Mouse (Mus musculus): ENCODE data around the gene Slx4ip. TPM values are rescaled to one million over a fixed set of nuclear protein-coding genes. Genes with fewer than 3 reads are reported as not detected.

Gene Slx4ip
- total RNA-seq, 2 experiments from 2014 or later: 2.3 to 2.4 TPM

DNA sequence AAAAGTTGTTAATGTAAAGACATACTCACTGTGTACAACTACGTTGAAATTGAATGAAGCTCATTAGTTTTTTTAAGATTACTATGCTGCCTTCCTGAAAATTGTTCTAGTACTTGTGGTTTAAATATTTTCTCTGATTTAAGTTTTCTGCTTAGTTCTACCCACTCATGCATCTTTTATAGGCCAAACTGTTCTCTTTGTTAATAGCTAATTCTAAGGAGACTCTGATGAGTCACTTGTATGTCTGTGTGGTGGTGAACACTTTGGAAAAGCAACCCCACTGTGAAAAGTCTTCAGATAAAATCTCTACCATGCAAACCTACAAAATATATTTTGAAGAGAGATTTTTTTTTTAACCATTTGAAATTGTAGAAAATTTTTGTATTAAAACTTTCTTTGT is 47.2 kb downstream of the Slx4ip start:
- intact Hi-C loops (cut with DNase I): no loop called here
- no peak for DNase-seq

DNA sequence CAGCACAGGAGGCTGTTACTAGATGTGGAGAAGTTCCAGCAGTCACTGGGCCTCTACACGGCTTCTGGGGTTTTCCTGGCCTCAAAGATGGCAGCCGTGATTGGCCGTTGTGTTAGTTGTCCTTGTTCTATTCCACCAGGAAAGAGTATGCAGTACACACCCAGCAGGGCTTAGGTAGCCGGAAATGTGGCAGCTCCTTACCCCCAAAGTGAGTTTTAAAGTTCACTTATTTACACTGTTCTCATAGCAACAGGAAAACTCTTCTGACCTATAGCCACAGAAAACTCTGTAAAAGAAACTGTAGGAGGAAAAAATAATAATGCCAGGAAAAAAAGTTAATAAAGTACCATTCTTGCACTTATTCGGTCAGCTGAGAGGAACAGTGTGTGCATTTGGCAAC is 55.3 kb downstream of the Slx4ip start:
- DNase-seq: no peak
- intact Hi-C loops (cut with DNase I): no loop called here

DNA sequence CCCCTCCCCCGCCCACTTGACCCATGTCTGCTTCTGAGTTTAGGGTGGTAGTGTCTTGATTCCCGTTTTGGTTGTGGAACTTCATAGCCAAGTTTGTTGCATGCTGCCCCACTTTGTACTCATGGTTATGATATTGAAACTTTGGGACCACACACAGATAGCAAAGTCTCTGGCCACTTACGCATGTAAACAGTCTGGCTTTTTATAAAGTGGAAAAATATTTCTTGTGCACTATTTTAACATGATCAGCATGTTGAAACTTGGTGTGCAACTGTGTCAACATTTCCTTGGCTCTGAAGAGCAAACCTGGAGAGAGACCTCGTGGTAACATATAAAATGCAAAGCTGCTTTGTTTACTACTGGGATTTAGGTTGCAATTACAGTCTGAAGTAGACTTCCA is 56.5 kb downstream of the Slx4ip start:
- no peak for DNase-seq
- intact Hi-C loops (cut with DNase I): no loop called here

DNA sequence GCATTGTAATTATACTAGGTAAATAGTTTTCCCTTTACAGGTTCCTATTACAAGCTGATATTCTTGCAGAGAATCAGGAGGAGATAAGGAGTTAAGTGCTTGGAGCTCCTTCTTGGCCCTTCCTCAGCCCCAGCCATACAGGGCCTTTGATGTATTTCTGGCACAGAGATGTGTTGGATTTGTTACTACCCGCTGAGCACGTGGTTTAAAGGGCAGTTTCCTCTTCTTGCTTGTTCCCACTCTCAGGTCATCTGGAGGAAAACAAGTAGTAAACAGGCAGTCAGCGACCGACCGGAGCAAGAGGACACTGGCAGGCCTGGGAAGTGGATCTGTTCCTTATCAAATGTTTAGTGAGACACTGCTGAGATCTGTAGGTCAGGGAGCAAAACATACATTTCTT is 56.9 kb downstream of the Slx4ip start:
- intact Hi-C loops (cut with DNase I): no loop called here
- DNase-seq: peak in 1 of 2 experiments; percentile 7

DNA sequence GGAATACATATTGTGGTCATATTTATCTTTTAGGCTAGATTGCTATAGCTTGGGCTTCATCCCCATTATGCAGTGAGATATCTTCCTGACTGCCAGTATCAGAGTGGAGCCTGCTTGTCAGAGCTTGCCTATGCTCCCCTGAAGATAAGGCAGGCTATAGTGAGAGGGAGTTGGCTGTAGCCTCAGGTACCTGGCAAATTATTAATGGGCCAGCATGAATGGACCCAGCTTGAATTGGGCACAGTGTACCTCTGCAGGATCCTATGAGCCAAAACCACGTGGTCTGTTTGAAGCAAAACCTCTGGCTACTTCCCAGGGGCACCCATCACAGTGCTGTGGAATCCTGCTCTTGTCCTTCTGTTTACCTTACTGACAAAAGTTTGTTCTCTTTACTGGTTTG is 61.2 kb downstream of the Slx4ip start:
- no peak for DNase-seq
- intact Hi-C loops (cut with DNase I): no loop called here

DNA sequence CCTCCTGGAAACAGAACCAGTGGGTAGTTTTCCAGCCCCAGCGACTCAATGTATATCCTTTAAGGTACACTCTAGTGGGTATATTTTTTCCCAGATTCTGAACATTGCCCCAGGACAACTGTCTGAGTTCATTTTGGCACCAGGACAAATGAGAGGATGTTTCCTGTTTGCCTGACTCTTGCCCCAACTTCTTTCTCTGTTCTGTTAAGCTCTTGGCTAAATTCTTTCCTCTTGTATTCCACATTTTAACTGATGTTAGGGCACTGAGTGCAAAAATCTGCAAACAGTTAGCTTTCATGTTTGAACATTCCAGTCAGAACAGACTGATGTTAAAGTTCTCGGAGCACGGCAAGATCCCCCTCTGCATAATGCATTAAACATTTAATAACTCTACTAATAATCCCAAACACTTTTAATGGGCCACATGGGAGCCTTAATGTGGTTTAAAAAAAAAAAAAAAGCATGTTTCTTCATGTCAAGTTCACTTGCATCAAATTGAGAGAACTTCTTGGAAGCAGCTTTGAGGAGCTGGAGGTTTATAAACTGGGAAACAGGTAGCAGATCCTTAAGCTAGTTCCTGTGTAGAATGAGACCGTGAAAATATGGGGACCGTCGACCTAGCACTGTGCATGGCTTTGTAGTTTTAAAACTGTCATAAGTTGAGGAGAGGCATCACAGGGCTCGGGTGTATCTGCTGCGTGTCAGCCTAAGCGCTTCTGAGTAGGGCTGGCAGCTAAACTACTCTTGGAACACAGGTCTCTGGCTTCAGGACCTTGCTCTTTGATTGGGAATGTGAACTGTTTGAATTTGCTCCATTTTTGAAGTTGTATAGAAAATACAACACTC is 64.9 kb downstream of the Slx4ip start:
- intact Hi-C loops (cut with DNase I): no loop called here
- DNase-seq: no peak

DNA sequence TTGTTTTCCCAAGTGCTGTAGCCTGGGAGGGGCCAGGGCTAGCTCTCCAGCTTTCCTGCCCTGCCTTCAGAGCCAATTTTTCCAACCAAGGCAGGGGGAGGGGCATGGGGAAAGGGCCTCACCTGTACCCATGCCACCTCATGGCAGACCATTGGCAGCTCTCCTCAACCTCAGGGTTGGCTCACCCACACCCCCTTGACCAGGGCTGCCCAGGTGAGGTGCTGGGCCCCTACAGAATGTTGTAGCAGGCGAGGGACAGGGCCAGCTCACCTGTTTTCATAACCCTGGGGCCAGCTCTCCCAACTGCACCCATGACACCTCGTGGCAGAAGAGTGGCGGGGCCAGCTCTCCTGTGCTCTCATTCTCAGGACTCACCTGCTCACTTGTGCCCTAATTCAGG is 67.7 kb downstream of the Slx4ip start:
- intact Hi-C loops (cut with DNase I): no loop called here
- DNase-seq: no peak

DNA sequence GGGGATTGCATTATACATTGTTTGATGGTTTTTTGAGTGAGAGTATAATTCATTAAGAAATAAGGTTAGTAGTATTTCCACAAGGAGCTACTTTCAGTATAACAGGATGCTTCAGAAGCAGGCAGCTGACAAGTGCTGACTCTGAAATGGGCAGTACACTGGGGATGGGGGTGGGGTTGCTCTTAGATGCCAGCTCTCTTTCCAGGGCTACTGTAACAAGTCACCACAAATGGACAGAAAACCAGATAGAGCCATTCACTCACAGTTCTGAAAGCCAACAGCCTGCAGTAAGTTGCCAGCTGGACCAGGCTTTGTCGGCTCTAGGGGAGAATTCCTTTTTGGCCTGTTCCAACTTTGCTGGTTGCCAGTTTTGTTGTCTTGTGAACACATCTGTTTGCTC is 84.8 kb downstream of the Slx4ip start:
- intact Hi-C loops (cut with DNase I): no loop called here
- peak in 1 of 2 experiments; percentile 15 for DNase-seq

DNA sequence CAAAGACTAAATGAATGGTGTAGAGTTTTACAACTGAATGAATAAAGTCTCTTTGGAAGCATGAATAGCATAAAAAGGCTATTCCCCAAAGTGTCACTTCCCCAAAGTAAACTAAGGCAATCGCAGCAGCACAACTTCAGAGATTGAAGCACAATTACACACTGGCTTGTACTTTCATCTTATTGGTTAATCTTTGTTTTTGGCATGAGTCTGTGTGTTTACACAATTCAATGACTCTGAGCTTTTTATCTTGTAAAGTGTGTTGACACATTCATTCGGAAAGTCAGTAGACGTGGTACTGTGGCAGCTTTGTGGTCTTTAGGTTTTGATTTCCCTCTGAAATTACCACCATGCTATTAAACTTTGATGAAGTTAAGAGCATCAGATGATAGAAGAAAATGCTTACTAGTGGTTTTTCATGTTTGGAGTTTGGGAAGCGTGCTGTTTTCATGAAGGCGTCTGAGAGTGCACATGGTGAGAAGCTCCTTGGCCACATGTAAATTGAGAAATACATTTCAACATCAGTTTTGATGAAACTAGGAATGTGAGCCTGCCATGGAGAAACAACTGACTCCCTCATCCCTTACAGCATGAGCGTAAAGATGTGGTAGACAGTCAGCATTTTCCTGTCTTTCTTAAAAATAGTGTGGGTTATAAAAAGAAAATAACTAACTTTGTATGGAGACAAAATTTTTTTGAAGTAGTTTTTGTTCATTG is 88.2 kb downstream of the Slx4ip start:
- intact Hi-C loops (cut with DNase I): no loop called here
- no peak for DNase-seq

DNA sequence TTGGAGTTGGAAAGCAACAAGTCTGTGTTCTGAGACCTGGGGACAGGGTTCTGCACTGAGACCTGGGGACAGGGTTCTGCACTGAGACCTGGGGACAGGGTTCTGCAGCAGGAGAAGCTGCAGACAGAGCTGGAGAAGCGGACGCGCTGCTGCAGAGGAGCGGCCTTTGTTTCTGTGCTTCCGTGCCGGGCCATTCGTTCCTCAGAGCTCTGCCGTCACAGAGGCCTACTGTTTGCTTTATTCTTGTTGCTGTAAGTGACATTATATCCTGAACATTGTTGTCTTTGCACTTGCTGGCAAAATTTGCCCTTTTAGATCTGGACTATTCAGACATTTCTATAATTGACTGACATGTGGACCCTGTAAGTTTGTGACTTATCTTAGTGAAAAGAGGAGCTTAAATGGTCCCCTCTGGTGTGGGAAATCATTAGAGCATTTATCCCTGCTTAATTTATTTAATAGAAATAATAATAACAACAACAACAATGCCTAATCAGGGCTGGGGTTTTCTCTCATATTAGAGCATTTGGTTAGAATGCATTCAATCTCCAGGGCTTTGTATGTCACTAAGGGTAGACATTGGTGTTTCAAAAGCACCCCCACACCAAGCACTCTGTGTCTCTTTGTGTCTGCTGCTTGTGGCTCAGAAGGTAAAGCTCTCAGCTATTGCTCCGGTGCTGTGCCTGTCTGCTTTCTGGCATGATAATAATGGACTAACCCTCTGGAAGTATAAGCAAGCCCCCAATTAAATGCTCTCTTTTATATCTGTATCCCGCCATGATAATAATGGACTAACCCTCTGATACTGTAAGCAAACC is 90.3 kb downstream of the Slx4ip start:
- no peak for DNase-seq
- intact Hi-C loops (cut with DNase I): no loop called here

DNA sequence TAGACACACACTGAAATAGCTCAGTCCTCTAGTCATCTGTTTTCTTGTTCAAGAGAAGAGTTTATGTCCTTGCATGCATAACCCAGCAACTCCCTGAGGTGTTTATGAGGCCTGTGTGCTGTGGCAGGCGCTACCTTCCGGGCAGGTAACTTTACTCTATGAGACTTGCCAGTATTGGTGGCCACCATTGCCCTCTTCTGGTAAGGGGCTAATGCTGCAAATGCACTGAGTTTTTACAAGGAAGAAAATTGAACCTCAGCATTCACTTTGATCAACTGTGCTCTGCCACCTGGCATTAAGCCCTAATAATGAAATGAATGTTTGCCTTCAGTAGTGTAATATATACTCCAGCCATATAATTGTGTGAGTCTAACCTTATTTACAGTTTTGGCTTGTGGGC is 92.9 kb downstream of the Slx4ip start:
- intact Hi-C loops (cut with DNase I): no loop called here
- DNase-seq: no peak

DNA sequence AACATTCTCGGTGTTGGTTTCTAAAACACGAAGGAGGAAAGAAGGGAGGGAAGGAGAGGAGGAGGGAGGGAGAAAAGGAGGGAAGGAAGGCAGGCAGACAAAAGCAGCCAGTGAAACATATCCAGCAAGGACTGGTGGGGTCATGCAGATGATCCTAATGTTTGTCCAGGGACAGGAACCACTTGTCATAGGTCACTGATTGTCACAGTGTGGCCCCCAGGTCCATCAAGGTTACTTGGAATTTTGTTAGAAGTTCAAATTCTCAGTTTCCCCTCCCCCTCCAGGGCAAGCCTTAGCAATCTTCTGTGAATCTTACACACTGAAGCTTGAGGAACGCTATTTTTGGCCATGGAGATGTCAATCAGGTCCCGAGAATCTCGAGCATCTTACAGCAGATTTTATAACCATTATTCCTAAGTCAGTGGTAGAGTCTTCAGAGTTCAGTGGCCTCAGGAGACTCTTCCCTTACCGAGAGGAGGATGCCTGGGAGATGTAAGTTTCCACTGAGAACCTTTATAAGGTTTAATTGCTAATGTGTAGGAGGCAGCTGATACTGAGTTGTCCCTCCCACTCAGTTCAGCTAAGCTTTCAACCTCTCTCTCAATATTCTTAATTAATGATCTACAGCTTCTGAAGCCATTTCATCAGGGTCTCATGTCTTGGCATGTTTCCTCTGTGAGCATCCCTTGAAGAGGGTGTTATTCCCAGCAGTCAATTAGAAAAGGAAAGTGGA is 95.1 kb downstream of the Slx4ip start:
- intact Hi-C loops (cut with DNase I): no loop called here
- no peak for DNase-seq

DNA sequence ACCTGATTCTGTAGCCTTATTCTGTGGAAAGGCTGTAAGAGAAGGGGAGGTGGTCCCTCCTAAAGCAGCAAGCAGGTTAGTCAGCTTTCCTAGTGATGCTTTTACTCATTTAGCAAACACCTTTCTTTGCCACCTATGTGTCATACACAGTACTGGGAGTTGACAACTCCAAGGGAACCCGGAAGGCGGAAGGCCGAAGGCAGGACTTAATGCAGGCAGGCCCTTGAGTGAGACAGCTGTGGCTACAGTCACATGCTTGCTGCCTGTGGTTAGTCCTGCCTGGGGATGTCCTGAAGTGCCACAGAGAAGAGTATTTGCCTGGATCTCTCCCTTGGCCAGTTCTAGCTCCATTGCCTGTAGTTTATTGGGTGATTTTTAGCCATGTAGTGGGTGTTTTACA is 102.1 kb downstream of the Slx4ip start:
- intact Hi-C loops (cut with DNase I): loop anchor here (10.0 kb wide), 1 partner anchor 952 kb away; no protein-coding TSS in a partner anchor
- no peak for DNase-seq

DNA sequence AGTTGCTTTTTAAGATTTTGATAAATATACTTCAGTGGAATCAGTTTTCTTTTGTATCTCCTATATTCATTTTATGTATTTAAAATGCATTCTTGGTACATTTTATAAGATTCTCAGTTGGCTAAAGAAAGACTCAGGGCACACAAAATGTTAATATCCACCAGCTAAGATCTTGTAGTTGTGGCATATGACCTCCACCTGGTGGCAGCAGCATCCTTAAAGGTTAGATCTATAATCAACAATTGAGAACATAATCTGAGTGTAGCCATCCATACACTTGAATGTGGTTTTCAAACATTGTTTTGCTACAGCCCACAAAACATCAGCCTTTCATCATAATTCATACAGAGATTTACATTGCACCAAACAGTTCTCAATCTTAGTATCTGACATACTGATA is 106.1 kb downstream of the Slx4ip start:
- intact Hi-C loops (cut with DNase I): loop anchor here (2.0 to 10.0 kb wide), 3 partner anchors 115 to 948 kb away; no protein-coding TSS in a partner anchor
- peak; percentile 17 to 23 for DNase-seq

DNA sequence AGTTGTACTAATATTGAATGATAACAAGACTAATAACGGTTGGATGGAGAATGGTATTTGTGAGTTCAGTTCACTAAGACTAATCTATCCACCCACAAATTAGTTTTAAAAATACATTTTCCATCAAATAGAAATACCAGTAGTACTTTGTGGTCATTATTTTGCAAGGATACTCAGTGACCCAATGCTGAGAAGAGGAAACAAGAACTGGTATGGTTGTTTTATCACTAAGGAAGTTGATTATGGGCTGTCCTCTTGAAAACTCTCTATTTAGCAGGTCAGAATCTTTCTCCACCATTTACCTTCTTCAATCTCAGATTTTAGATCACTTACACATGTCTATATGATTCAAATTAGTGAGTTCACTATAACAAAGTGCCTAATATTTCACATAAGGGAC is 111.0 kb downstream of the Slx4ip start:
- intact Hi-C loops (cut with DNase I): loop anchor here (5.0 kb wide), 1 partner anchor 90 kb away; no protein-coding TSS in a partner anchor
- no peak for DNase-seq

DNA sequence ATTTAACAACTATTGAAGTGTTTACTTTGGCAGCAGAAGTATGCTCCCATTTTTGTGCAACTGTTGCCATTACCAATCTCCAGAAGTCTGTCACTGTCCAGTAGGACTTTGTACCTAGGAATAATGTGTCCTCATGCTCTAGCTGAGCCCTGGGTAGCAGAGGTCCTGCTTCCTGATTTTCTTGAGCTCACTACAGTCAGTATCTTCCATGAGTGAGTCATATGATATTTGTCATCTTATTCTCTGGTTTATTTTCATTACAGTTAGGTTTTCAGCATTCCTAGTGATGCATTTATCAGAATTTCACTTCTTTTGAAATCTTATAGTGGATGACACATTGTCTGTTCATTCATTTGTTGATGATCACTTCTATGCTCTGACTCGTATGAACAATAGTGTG is 115.6 kb downstream of the Slx4ip start:
- intact Hi-C loops (cut with DNase I): no loop called here
- DNase-seq: no peak

DNA sequence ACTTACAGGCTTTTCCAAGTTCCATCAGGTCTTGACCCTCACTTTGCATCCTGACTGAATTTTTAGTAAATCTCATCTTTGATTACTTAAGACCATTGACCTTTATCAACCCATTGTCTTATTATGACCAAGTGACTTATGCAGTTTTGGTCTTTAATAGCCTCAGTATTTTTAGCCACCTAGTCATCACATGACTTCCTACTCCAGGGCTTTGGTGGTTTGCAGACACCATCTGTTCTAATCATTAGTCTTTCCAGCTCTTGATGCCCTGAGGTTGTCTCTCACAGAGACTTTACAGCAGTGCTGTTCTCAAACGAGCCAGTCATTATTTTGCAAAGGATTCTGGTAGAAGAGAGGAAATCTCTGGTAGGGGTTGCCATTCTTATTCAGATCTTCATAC is 121.0 kb downstream of the Slx4ip start:
- no peak for DNase-seq
- intact Hi-C loops (cut with DNase I): loop anchor here (5.0 kb wide), 1 partner anchor 100 kb away; no protein-coding TSS in a partner anchor

DNA sequence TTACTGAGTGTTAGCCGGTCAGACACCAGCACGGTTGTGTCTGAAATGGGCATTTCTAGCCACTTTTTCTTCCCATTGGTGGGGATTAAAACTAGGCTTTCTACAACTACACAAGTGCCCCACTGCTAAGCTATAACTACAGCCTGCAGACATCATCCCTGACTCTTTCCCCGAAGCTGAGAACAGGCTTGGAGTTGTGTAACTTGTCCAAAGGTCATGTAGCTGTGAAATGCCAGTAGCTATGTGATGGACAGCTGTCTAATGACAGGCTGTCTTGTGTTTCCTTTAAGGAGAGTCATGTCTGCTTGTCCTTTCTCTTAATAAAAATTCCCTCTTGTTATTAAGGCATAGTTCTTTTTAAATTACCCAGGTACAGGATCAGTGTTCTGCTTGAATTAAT is 122.1 kb downstream of the Slx4ip start:
- intact Hi-C loops (cut with DNase I): loop anchor here (5.0 kb wide), 1 partner anchor 99 kb away; no protein-coding TSS in a partner anchor

DNA sequence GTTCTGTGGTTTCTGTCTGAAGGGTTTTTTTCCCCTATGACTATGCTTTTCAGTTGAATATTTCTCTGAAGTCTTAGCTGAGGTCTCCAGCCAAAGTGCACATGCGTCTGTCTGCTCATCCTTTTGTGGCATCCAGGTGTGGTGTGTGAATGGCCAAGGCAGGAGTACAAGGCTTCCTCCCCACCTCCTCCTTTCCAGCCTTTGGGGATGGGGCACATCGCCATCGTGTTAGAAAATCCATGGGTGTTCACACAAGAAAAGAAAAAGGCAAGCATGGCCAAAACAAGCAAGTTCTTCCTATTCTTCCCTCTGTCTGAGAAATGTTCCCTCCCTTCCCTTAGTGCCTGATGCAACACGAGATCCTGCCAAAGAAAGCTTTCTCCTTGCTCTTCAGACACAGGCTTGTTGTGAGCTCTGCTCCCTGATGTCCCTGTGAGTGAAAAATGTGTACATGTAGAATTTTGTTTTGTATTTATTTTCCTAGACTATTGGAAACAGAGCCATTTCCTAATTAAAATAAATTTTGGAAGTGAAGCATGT is 122.9 kb downstream of the Slx4ip start:
- intact Hi-C loops (cut with DNase I): loop anchor here (5.0 kb wide), 1 partner anchor 98 kb away; no protein-coding TSS in a partner anchor

More for the DNA sequence above, 122.1 kb downstream of the Slx4ip start:
- DNase-seq: no peak

DNA sequence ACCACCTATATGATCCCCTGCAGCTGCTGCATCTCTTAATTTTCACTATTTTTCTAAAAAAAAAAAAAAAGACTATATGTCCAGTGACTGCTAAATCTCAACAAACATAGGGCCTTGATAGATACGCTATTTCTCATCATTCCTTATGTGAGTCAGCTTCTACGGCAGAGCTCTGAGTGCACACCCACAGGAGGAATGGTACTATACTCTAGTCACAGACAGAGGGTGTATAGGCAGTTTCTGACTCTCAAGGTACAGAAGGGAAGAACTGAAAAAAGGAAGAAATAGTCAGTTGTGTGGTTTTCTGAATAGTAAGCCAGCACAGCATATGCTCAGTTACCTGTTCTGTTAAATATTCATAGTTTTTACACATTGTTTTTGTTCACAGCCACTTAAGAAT is 123.4 kb downstream of the Slx4ip start:
- no peak for DNase-seq
- intact Hi-C loops (cut with DNase I): loop anchor here (5.0 kb wide), 1 partner anchor 98 kb away; no protein-coding TSS in a partner anchor

More for the DNA sequence above, 122.9 kb downstream of the Slx4ip start:
- DNase-seq: peak; percentile 5 to 9
